Mouse (Mus musculus) brain, embryonic 14.5 days (tissue): ENCODE data around the gene Pfkp.

Experiments
- CTCF ChIP-seq: fragments of 200-500 bp; IDR thresholded peaks from 2 replicates; pipeline ENCODE4 v1.5.1; 2012; ENCODE audit warnings: inconsistent platforms, mild to moderate bottlenecking, moderate library complexity, borderline replicate concordance; ENCODE audit not compliant: insufficient read depth, insufficient read length; ENCODE audit errors: extremely low read depth
- POLR2A ChIP-seq: fragments of 200-500 bp; IDR thresholded peaks from 2 replicates; pipeline ENCODE4 v1.6.1; 2012; ENCODE audit warnings: mild to moderate bottlenecking, inconsistent platforms, borderline replicate concordance; ENCODE audit not compliant: poor library complexity, insufficient read depth, insufficient read length, severe bottlenecking; ENCODE audit errors: extremely low read depth

DNA sequence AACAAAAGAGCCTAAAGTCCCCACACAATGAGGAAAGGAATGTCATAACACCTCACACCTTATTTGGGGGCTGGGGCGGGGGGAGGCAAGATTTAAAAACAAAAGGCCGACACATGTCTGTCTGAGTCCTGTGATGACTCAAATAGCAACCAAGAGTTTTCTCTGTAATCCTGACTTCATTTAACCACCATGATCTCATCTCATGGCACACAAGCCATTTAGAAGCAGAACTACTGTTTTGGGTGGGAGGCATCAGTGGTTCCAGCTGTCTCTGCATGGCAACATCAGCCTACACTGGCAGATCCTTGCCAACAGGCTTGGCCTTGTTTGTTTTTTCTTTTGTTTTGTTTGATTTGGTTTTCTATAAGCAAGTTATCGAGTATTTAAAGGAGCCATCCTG is 29.9 kb downstream of the Pfkp start:
- TF ChIP-seq POLR2A (no peak), CTCF (no peak)
